Mouse (Mus musculus): ENCODE measurements around the gene Stat6. TPM values are rescaled to one million over a fixed set of nuclear protein-coding genes. Genes with fewer than 3 reads are reported as not detected.
A peak's percentile ranks its signal among the peaks of the same experiment; 100 is the strongest.

Gene Stat6
- total RNA-seq, 2 experiments from 2014 or later, result 41.7 to 42.1 TPM

DNA sequence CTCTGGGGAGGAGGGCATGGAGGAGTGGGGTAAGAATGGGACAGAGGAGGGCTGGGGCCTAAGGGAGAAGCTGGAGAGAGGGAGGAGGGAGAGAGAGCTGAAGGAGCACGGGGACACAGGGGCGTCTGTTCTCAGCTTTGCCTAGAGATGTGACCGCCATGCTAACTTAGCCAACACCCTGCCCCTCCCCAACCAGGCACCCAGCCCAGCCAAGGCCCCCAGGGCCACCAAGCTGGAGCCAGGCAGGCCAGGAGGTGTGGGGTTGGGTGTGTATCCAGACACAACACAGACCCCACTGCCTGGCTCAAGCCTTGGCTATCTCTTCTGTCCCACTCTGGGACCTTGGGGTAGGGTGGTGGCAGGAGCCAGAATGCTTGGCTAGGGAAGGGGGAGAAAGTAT lies 27.2 kb upstream of the Stat6 start:
- DNase-seq, result peak; percentile 61

DNA sequence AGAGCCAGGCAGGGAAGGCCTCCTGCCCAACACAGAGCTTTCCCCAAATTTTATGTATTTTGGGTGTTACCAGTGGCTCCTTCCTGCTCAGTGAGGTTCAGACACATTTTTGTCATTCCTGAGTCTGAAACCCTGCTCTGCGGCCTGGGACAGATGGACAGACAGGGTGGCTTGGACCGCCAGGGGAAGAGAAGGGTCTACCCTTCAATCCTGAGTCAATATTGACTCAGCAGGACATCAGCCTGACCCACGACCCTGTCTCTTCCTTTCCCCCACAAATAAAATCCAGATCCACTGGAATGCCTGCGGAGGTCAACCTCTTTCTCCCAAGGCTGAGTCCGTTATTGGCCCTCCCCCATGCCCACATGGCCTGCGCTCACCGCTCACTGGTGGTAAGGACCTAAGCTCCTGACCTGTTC lies 26.5 kb upstream of the Stat6 start:
- no peak for DNase-seq

DNA sequence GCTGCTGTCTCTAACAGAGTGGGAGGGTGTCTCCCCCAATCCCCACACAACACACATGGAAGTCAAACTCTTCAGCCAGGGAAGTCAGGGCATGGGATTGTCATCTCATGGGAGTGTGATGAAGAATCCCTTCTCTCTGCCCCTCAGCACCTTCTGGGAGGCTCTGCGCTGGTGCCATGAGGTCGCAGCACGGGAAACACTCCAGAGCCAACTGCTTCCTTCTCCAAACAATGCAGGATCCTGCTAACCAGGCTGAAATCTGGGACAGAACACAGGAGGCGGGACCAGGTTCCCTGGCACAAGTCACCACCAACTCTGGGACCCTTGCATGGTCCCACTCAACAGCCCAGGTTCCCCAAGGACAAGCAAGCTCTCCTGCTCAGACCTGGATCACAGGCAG lies 25.5 kb upstream of the Stat6 start:
- DNase-seq, result no peak

DNA sequence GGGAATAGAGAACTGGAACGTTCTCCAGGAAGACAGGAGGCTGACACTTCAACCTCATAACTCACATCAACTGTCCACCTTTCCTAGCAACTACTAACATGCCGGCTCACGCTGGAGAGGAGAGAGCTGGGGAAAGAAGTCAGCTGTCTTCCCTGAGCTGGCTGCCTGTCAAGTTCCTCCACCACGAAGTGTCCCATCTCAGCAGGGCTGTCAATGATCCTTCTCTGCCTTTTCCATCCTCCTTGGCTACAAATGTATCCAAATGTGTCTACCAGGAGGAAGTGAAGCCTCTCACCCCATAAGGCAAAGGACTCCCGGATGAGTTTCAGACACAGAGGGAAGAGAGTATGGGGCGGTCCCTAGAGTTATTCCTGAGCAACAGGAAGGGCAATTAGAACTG lies 24.6 kb upstream of the Stat6 start:
- DNase-seq, result no peak

DNA sequence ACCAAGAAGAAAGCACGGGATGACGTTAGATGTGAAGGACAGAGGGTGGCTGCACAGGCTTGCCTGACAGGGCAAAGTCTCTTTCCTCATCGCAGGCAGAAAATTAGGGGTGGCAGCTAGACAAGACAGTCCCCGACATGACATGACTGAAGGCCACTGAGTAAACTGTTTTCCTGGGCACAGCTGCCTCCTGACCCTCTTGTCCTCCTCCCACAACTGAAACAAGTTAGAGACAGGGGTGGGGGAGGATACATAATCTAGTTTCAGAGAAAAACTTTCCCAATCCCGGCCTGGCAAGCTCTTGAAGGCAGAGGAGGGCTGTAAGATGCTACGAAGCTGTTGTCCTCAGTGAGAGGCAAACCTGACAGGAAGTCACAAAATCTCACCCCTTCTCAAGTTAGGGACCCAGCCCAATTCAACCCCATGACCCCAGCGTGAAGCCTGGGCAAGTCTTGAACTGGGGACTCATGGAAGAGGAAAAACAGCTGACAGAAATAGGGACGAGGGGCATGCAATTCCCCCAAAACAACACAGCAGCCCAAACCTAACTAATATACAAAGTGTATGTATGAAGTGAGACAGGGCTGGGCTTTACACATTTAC lies 23.6 kb upstream of the Stat6 start:
- DNase-seq, result no peak

DNA sequence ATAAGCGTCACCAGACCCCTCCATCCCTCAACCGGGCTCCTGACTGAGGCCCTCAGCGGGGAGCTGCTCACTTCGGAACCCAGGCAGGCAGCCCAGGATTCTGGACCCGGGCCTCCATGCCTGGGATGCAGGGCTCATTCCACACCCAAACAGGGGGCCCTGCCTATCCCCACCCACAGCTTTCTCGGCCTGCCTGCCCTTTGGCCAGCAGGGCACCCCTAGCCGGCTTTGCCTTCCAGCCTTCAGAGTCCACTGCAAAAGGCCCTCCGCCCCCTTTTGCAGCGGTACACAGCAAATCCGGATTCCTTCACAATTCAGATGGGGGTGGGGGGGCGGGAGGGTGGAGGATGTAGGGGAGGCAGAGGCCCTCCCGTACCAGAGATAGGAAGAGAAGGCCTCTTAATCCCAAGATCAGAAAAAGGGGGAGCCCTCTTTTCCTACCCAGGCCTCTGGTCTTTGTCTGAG lies 22.8 kb upstream of the Stat6 start:
- no peak for DNase-seq

DNA sequence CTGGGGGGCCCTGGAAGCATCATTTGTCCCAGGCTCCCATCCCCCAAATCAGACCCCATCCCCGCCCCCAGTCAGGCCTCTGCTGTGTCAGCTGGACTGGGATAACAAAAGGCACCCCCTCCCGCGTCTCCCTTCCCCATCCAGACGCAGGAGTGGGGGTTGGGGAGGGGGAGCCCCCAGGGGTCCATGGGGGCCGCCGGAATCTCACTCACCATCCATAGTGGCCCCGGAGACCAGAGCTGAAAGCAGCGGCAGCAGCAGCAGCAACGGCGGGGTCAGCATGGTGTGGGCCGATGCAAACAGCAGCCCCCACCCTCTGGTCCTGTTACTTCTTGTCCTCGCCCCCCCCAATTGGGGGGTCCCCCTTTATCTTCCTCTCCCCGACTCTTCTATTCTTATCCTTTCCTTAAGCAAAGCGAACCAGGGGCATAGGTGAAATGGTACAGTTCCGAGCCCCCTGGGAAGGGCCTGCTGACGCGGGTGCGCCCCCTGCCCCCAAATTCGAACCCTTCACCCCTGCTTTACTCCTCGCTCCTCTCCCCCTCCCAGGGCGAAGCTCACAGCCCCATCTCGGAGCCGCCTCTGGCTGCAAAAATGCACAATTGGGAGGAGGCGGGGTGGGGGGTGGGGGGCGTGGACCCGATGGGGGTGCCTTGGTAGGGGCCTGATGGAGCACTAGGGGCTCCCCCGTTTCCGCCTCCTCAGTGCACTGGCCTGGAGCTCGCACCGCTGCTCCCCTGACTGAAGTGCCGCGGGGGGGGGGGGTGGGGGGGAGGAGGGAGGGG lies 22.2 kb upstream of the Stat6 start, which contains the start of gene Lrp1:
Gene Lrp1 (minus strand): TSS at position 743 of the 785 bp plus-strand sequence.
- no peak for DNase-seq

DNA sequence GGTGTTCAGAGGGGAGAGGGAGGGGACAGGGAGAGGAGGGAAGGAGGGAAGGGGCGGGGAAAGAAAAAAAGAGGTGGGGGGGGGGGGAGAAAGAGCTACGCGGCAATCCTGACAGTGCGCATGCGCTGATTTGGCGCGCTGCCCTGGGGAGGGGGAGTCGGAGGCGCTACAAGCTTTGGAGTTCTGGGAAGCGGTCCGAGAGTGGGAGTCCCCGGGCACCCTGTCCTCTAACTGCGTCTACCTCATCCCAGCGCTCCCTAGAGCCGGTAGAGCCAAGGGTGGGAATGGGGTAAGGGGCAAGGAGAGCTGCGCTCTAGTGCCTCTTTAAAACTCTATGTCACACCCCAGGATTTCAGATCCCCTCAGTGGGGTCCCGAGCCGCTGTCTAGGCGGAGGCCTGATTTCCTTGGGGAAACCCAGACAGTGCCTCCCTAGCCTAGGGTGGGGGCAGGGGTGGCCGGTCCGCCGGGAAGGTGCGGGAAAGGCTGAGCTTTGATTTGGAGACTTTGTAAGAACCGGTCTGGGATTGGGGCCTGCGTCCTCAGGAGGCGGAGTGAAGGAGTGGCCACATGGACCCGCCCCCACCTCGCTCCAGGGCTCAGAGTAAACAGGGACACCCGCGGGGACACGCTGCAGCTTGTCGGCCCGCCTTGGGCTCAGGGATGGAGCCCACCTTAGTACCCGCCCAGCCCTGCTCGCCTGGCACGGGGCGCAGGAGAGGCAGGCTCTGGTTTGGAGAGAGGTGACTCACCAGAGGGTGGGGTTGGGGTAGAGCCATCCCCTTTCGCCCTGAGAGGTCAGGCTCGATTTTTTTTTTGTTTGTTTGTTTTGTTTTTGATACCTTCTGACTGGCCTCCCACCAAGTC lies 21.4 kb upstream of the Stat6 start:
- peak; percentile 89 for DNase-seq

DNA sequence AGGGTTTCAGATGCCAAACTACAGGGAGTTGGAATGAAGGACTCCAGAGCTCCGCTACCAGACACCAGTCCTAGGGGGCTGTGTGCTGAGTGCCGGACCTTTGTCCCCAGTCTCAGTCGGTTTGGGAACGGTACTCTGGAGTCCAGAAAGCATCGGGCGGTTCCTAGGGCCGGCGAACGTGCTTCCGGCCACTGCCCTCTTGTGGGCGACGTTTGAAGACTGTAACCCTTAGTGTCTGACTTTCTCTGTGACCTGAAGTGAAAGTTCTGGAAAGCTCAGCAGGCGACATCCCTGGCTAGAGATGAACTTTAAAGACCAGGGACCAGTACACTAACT lies 20.8 kb upstream of the Stat6 start:
- peak; percentile 78 for DNase-seq

DNA sequence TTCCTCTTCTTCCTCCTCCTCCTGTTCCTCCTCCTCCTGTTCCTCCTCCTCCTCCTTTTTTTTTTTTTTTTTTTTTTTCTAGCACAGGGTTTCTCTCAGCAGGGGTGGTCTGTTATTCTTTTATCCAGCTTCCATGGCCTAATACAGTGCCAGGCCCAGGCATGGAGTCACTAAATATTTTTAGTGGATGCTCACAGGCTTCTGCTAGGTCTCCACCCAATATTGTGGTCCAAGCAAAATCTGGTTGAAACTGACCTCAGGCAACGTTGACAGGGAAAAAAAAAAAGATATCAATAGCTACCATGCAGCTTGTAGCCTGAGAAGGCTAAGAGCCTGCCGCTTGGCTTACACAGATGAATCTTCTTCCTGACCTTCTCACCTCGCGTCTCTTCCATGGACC lies 20.1 kb upstream of the Stat6 start:
- DNase-seq, result no peak

DNA sequence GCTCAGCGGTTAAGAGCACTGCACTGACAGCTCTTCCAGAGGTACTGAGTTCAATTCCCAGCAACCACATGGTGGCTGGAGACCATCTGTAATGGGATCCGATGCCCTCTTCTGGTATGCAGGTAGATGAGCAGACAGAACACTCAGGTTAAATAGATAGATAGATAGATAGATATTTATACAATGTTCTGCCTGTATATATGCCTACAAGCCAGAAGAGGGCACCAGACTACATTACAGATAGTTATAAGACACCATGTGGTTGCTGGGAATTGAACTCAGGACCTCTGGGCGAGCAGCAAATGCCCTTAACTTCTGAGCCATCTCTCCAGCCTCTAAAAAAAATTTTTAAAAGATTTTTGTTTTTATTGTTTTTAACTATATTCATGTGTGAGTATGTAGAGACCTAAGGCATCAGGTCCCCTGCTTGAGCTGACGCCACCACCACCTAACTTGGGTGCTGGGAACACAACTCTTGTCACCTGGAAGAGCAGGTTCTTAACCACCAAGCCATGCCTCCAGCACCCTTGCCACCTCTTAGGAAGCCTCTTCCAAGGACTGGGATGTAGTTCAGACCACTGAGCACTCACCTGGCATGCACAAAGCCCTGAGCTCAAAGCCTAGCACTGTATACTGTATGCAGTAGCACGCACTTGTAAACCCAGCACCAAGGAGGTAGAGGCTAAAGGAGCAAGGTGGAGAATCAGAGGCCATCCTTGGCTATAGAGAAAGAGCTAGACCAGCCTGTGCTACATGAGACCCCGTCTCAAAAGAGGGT lies 19.2 kb upstream of the Stat6 start:
- DNase-seq, result no peak

DNA sequence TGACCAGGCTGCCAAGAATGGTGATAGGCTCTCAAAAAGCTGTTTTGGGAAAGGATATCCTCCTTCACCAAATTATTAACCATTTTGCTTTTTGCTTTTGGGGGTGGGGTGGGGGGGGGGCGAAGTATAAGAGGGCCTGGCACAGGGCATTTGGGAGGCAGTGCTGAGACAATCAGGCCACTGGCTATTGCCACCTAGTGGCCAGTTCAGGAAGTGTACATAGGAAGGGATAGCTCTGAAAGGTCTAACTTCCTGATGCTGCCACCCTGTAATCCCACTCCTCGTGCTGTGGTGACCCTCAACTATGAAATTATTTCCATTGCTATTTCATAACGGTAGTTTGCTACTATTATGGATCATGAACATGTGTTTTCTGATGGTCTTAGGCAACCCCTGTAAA lies 16.4 kb upstream of the Stat6 start:
- no peak for DNase-seq

DNA sequence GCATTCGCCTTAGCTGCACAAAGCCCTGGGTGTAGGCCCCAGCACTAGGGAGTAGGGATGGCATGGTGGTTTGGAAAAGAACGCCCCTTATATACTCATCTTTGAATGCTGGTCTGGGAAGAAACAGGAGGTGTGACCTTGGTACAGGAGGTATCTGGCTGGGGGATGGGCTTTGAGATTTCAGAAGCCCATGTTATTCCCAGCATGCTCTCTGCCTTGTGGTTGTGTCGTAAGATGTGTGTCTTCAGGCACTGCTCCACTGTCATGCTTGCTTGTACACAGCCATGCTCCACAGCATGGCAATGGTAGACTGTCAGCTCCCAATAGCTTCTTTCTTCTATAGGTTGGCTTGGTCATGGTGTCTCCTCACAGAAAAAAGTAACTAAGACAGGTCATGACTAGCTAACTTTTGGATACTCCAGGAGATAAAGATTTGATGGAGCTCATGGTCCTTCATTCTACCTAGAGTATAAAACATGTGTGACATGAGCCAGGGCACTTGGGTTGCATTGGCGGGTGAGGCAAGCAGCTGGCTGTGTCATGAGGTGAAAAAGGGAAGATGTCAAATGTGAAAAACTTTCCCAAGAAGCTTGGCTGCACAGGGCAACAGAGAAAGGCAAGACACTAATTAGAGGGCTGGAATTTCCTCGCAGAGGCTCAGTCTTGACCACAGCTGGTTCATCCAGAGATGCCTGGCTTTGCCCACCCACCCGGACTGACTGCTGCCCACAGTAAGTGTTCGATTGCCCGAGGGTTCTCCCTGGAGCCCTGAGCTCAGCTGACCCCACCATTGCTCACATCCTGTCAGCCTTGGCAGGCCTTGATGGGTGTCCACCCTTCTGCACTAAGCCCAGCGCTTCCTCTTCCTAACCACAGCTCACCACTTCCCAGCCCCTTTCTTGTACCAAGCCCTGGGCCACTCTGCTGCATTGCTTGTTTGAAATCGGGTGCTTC lies 11.2 kb upstream of the Stat6 start:
- DNase-seq, result peak; percentile 21

DNA sequence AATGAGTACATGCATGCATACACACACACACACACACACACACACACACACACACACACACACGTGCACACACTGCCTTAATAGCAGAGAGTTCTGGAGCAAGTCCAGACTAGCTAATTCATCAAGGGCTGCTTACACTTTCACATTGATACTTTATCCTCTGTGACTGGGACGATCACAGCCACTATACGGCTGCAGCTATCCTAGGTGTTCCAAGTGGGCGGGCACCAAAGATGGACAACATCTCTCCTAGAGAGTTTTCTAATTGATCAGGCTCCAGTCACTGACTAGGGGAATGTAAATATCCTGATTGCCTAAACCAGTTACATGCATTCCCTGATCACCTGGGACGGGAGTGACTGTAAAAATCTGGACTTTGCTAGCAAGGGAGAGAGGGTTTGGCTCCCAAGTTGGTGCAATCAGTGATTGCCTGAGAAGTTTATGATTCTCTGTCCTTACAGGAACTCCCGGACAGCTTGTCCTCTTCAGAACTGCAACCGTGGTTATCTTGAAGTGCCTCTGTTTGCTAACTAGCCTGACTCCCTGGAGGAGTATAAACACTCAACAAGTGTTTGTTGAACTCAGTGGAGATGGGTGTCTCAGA lies 10.0 kb upstream of the Stat6 start:
- no peak for DNase-seq

DNA sequence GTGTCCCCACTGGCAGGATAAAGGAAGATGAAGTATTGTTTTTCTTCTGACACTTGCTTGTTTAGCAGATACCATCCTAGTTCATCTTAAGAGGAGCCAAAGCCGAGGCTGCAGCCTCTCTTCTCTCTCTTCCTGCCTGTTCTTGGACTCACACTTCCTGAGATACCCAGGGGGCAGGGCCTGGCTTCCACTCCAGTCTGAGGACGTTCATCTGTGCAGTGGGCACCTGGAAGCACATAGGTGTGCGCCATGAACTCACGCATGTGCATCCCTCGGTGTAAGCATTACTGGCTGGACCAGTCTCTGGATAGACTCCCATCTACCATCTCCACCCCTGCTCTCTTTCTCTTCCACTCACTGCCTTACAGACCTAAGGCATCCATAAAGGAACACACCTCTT lies 2.4 kb upstream of the Stat6 start:
- no peak for DNase-seq

DNA sequence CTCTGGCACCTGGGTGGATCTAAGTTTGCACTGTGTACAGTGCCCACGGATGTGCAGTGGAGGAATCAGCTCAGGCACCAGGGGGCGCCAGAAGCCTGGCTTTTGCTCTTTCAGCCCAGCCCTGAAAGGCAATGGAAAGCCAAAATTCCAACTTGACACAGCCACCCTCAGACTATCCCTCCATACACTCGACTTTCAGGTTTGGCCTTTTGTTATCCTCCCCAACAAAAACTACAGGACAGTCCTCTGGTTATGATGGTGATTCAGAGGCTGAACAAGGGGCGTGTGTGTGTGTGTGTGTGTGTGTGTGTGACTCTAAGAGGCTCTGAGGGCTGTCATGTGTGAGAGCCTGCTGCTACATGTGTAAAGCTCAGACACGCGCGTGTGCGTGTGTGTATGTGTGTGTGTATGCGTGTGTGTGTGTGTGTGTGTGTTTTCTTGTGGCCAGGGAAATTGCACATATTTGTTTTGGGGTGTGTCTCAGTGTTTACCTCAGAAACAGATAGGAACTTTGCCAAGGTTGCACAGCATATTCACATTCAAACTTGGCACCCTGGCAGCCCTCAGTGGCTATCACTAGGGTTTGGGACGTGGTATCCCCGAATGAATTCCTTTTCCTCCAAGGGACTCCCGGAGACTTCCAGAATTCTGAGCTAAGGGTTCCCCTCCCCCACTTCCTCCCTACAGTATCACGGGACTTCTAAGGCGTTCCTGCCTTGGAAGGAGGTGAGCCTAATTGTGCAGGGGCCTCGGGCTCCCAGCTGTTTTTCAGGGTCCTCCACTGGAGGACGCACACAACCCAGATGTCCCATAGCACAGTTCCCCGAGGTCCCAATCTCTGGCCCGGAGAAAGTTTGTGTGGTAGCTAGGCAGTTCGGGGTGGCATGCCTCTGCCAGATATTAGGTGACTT lies 670 bp upstream of the Stat6 start:
- DNase-seq, result peak; percentile 95

DNA sequence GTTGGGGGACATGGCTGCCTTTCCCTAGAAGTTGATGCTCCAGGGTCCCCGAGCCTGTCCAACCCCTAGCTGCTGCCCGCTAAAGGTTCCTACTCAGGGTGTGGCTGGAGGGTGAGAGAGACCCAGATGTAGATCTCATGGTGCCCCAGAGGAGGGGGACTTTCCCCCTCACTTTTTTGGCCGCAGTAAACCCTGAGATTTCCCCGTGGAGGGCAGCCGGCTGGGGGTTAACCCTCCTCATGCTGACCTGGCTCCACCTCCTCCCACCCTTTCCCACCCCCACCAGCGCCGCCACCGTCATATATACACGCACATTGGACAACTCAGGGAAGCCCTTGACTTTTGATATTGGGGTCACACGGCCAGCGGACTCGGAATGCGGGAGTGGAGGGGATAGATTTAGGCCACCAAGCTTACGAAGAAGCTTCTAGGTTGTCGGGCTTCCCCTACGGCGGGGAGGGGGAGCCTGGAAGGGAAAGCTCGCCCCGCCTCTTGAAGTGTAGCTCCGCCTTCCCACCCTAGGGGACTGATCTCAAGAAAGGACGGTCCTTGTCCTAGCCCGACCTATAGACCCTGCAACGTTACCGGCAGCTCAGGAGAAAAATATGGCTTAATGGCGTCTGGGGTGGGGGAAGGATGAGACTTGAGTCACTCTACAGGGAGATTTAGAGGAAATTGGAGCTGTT lies 910 bp downstream of the Stat6 start:
- DNase-seq, result peak; percentile 84

DNA sequence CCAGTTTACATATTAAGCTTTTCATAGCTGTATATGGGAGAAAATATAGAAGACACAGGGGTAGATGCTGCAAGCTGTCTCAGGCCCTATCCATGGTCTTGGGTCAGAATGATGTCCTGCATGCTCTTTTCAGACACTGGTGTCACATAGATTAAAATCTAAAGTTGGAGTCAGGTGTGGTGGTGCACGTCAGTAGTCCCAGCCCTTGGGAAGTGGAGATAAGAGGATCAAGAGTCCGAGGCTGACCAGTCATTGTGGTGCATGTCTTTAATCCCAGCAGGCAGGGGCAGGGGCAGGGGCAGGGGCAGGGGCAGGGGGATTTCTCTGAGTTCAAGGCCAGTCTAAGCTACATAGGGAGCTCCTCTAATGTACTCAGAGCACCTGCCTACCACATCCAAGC lies 3.0 kb downstream of the Stat6 start:
- no peak for DNase-seq
